Mouse (Mus musculus): Measurements from ENCODE around the gene Brd2. TPM values are rescaled to one million over a fixed set of nuclear protein-coding genes. Genes with fewer than 3 reads are reported as not detected.

The Brd2 gene
- total and polyA plus RNA-seq, 2 experiments from 2014 or later, result 129 to 219 TPM

DNA sequence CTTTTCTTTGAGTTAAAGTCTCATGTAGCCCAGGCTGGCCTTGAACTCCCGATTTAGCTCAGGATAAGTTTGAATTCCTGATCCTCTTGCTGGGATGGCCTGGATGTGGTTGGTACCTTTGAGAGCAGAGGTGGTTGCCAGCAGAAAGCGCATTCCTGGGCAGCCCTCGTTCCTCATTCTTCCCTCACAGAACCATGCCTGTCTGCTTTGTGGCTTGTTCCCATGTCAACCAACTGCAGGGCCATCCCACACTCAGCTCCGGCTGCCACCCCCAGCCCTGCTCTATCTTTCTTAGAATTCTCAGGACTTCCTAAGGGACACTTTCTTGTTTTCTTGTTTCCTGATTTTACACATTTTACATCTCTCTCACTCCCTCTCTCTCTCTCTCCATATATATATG, 19.0 kb upstream of the Brd2 start:
- 46% methylated on average over 4 of the region's 4 CpGs for WGBS
- Histone ChIP-seq H3K4me2 (ENCODE audit: low read depth) (no peak overlapping the region), H3K27ac (ENCODE audit: low read depth, low read length) (no peak overlapping the region), H3K27me3 (ENCODE audit: insufficient read depth, low read length) (peaks cover 34% of the 10 kb centered on the region), H3K36me3 (ENCODE audit: insufficient read depth) (no peaks in the 10 kb centered on the region), H3K4me3 (ENCODE audit: low read depth, low read length) (no peak overlapping the region), H3K4me1 (ENCODE audit: insufficient read depth) (no peaks in the 10 kb centered on the region), H3K9me3 (ENCODE audit: low read length) (no peaks in the 10 kb centered on the region), H3K9ac (no peak overlapping the region)
- TF ChIP-seq CTCF (IDR thresholded peaks at IDR 0.05; ENCODE audit: low read depth), result no peak
- no peak for DNase-seq
- ATAC-seq, result no peak

DNA sequence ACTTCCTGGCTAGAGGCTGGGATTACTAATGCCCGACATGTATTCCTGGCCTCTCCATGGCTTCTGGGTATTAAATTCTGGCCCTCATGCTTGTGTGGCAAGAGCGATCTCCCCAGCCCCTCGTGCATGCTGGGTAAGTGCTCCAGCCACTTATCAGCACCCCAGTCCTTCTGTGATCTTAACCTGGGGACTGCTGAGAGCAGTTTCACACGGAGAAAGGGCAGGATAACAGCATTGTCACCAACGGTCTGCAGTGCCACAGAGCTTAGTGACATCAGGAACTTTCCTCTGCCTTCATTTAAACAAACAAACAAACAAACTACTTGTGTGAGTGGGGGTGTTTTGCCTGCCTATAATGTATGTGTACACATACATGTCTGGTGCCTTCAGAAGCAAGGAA, 17.8 kb upstream of the Brd2 start:
- Histone ChIP-seq H3K4me2 (ENCODE audit: low read depth) (no peak overlapping the region), H3K27ac (ENCODE audit: low read depth, low read length) (no peak overlapping the region), H3K9me3 (ENCODE audit: low read length) (no peaks in the 10 kb centered on the region), H3K36me3 (ENCODE audit: insufficient read depth) (no peaks in the 10 kb centered on the region), H3K27me3 (ENCODE audit: insufficient read depth, low read length) (peaks cover 34% of the 10 kb centered on the region), H3K9ac (no peak overlapping the region), H3K4me1 (ENCODE audit: insufficient read depth) (0 out of 2 replicates have a peak, but pooled peaks cover 5% of the 10 kb centered on the region), H3K4me3 (ENCODE audit: low read depth, low read length) (no peak overlapping the region)
- DNase-seq (no peak), ATAC-seq (no peak)
- 10% methylated on average over 5 of the region's 5 CpGs for WGBS
- TF ChIP-seq CTCF (IDR thresholded peaks at IDR 0.05; ENCODE audit: low read depth), result no peak

DNA sequence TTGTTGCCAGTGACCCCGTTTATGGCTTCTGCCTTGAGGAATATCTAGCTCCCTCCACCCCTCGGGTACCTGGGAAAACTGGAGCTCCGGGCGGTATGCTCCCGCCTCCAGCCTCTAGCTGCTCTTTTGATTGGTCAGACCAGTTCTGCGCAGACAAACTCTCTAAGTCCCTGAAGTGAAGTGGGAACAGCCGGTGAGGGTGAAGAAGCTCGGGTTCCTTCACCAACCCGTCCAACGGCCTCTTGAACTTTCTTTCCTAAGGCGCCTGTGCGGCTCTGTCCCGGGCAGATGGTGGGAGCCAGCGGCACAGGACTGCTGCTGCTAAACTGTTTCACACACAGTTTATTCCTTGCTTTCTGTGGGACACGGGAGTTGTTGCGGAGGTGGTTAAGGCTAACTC, 17.0 kb upstream of the Brd2 start:
- no peak for DNase-seq
- no peak for TF ChIP-seq CTCF (IDR thresholded peaks at IDR 0.05; ENCODE audit: low read depth)
- Histone ChIP-seq H3K4me1 (ENCODE audit: insufficient read depth) (0 out of 2 replicates have a peak, but pooled peaks cover 5% of the 10 kb centered on the region), H3K27ac (ENCODE audit: low read depth, low read length) (no peak overlapping the region), H3K9me3 (ENCODE audit: low read length) (no peaks in the 10 kb centered on the region), H3K4me2 (ENCODE audit: low read depth) (peak overlapping the region; percentile 40), H3K27me3 (ENCODE audit: insufficient read depth, low read length) (peaks cover 34% of the 10 kb centered on the region), H3K4me3 (ENCODE audit: low read depth, low read length) (peak overlapping the region; percentile 13), H3K9ac (no peak overlapping the region), H3K36me3 (ENCODE audit: insufficient read depth) (no peaks in the 10 kb centered on the region)
- no peak for ATAC-seq
- WGBS, result 1% methylated on average over 16 of the region's 16 CpGs

DNA sequence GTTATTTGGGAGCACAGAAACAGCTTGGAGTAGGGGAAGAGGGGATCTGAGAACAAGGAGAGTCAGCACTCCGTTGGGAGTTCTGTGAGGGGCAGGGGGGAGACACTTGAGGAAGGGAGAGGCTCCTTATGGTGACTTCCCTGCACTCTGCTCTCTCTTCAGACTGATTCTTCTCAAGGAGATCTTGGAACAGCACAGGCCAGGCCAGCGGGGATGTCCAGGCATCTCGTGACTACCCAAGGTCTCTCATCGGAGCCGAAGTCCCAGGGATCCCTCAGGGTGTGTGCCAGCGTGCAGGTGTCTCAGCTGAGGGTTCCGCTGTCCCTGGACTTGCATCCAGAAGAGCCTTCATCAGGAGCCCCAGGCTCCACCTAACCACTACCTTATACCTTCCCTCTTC, 16.2 kb upstream of the Brd2 start:
- no peak for DNase-seq
- ATAC-seq, result no peak
- H3K9ac ChIP-seq, result no peak overlapping the region
- no peak overlapping the region for H3K27ac ChIP-seq (ENCODE audit: low read depth, low read length)
- H3K4me2 ChIP-seq (ENCODE audit: low read depth), result no peak overlapping the region
- 82% methylated on average over 7 of the region's 7 CpGs for WGBS
- H3K27me3 ChIP-seq (ENCODE audit: insufficient read depth, low read length), result peaks cover 34% of the 10 kb centered on the region
- no peaks in the 10 kb centered on the region for H3K36me3 ChIP-seq (ENCODE audit: insufficient read depth)
- TF ChIP-seq CTCF (IDR thresholded peaks at IDR 0.05; ENCODE audit: low read depth), result no peak
- H3K9me3 ChIP-seq (ENCODE audit: low read length), result no peaks in the 10 kb centered on the region
- no peak overlapping the region for H3K4me3 ChIP-seq (ENCODE audit: low read depth, low read length)
- 0 out of 2 replicates have a peak, but pooled peaks cover 5% of the 10 kb centered on the region for H3K4me1 ChIP-seq (ENCODE audit: insufficient read depth)

GRCm38 (mm10) chr17:34137601-34138000, 15.2 kb upstream of the Brd2 start:
- no peak overlapping the region for H3K4me2 ChIP-seq (ENCODE audit: low read depth)
- no peak overlapping the region for H3K9ac ChIP-seq
- H3K9me3 ChIP-seq (ENCODE audit: low read length), result no peaks in the 10 kb centered on the region
- no peak for ATAC-seq
- H3K27me3 ChIP-seq (ENCODE audit: insufficient read depth, low read length), result peaks cover 34% of the 10 kb centered on the region
- no peak for DNase-seq
- 78% methylated on average over 7 of the region's 7 CpGs for WGBS
- H3K4me1 ChIP-seq (ENCODE audit: insufficient read depth), result 0 out of 2 replicates have a peak, but pooled peaks cover 5% of the 10 kb centered on the region
- no peak overlapping the region for H3K4me3 ChIP-seq (ENCODE audit: low read depth, low read length)
- no peaks in the 10 kb centered on the region for H3K36me3 ChIP-seq (ENCODE audit: insufficient read depth)
- no peak for TF ChIP-seq CTCF (IDR thresholded peaks at IDR 0.05; ENCODE audit: low read depth)
- H3K27ac ChIP-seq (ENCODE audit: low read depth, low read length), result no peak overlapping the region

DNA sequence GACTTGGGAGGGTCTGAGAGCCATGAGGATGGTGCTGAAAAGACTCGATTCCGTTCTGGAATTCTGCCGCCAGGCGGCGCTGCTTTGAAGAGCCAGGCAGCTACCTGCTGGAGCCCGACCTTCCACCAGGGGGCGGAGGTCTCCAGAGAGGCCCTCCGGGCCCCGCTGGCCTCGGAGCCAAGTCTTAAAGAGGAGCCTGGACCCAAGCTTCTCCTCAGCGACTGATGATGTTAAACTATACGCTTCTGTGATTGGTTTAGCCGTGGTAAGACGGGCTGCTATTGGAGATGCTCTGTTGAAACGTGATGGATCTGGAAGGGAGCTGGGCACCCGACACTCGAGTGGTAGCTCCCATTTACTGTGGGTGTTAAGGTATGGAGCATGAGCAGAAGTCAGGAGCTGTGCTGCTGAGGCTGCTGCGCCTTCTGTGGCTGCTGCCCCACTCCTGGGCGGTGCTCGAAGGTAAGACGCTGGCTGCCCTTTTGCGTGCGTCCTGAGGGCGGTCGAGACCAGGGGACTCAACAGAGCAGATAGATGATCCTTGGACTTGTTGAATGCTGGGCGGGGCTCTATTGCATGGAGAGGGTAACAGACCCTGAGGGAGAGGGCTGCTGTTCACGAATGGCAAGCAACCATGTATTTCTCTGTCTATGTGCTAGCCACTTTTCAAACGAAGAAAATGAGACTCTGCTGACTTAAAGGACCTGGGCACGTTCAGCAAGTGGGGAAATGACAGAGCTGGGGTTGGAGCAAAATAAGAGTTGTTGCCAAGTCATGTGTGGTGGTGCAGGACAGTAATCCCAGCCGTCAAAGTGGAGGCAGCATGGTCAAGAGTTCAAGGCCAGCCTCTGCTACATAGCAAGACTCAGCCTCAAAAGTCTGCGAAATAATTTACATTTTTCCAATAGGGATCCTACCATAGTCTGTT, 13.1 kb upstream of the Brd2 start:
- WGBS, result 8% methylated on average over 31 of the region's 31 CpGs

DNA sequence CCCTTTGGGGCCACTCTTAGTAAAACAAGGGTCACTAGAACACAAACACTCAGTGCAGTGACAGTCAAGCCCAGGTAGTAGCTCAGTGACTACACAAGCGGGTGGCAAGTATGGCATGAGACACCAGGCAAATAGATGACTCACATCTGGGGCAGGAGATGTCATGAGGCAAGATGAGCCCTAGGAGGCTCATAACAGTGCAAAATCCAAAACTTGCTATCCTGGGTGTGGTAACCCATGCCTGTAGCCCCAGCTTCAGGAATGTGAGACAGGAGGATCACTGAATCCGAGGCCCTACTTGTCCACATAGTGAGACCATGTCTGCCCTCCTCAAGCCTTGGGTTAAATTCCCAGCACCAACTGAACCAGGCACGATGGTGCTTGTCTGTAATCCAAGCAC, 12.0 kb upstream of the Brd2 start:
- TF ChIP-seq CTCF (IDR thresholded peaks at IDR 0.05; ENCODE audit: low read depth), result peak; percentile 16; the same call in 1 of the 2 replicates
- no peak overlapping the region for H3K4me3 ChIP-seq (ENCODE audit: low read depth, low read length)
- ATAC-seq (no peak), DNase-seq (no peak)
- 0 out of 2 replicates have a peak, but pooled peaks cover 5% of the 10 kb centered on the region for H3K4me1 ChIP-seq (ENCODE audit: insufficient read depth)
- H3K27ac ChIP-seq (ENCODE audit: low read depth, low read length), result no peak overlapping the region
- H3K9ac ChIP-seq, result no peak overlapping the region
- no peaks in the 10 kb centered on the region for H3K36me3 ChIP-seq (ENCODE audit: insufficient read depth)
- 83% methylated on average over 3 of the region's 3 CpGs for WGBS
- no peaks in the 10 kb centered on the region for H3K9me3 ChIP-seq (ENCODE audit: low read length)
- H3K4me2 ChIP-seq (ENCODE audit: low read depth), result no peak overlapping the region
- H3K27me3 ChIP-seq (ENCODE audit: insufficient read depth, low read length), result peaks cover 14% of the 10 kb centered on the region

More for the DNA sequence above, 13.1 kb upstream of the Brd2 start:
- peaks cover 25% of the 10 kb centered on the region for H3K27me3 ChIP-seq (ENCODE audit: insufficient read depth, low read length)
- DNase-seq (peak; percentile 98), ATAC-seq (peak; percentile 99)
- H3K9me3 ChIP-seq (ENCODE audit: low read length), result no peaks in the 10 kb centered on the region
- TF ChIP-seq CTCF (IDR thresholded peaks at IDR 0.05; ENCODE audit: low read depth), result peak; percentile 99
- H3K4me2 ChIP-seq (ENCODE audit: low read depth), result peak overlapping the region; percentile 55
- H3K4me1 ChIP-seq (ENCODE audit: insufficient read depth), result 0 out of 2 replicates have a peak, but pooled peaks cover 5% of the 10 kb centered on the region
- no peak overlapping the region for H3K27ac ChIP-seq (ENCODE audit: low read depth, low read length)
- H3K36me3 ChIP-seq (ENCODE audit: insufficient read depth), result no peaks in the 10 kb centered on the region
- peak overlapping the region; percentile 15 for H3K9ac ChIP-seq
- peak overlapping the region; percentile 30 for H3K4me3 ChIP-seq (ENCODE audit: low read depth, low read length)

All from forebrain, postnatal 0 days (tissue).